Mouse (Mus musculus) hindbrain, embryonic 13.5 days (tissue): ENCODE measurements around the gene Hdac9. TPM values are rescaled to one million over a fixed set of nuclear protein-coding genes. Genes with fewer than 3 reads are reported as not detected.
A peak's percentile ranks its signal among the peaks of the same experiment; 100 is the strongest.

Experiments
- ATAC-seq: fragments of 200-750 bp; cut with Nextera tagmentation; 2 replicates; pipeline ENCODE4 v1.8.0; 2017; ENCODE audit warnings: moderate TSS enrichment; ENCODE audit not compliant: low FRiP score
- H3K27ac ChIP-seq: fragments of 300-500 bp; sonication (generic); 2 replicates; pipeline ENCODE4 v1.5.1; 2015; ENCODE audit warnings: inconsistent platforms, mild to moderate bottlenecking, moderate library complexity
- H3K27me3 ChIP-seq: fragments of 300-500 bp; sonication (generic); 2 replicates; pipeline ENCODE4 v1.6.1; 2015; ENCODE audit warnings: mild to moderate bottlenecking, inconsistent platforms
- H3K36me3 ChIP-seq: fragments of 300-500 bp; sonication (generic); 2 replicates; pipeline ENCODE4 v1.6.1; 2015; ENCODE audit warnings: mild to moderate bottlenecking, inconsistent platforms
- H3K4me1 ChIP-seq: fragments of 300-500 bp; sonication (generic); replicated peaks from 2 replicates; pipeline ENCODE4 v1.6.1; 2015; ENCODE audit warnings: inconsistent platforms
- H3K4me2 ChIP-seq: fragments of 300-500 bp; sonication (generic); 2 replicates; pipeline ENCODE4 v1.6.1; 2015; ENCODE audit warnings: inconsistent platforms, mild to moderate bottlenecking, moderate library complexity
- H3K4me3 ChIP-seq: fragments of 300-500 bp; sonication (generic); 2 replicates; pipeline ENCODE4 v1.5.1; 2015; ENCODE audit warnings: mild to moderate bottlenecking, inconsistent platforms
- H3K9ac ChIP-seq: fragments of 300-500 bp; sonication (generic); 2 replicates; pipeline ENCODE4 v1.6.1; 2015; ENCODE audit warnings: mild to moderate bottlenecking, inconsistent platforms
- H3K9me3 ChIP-seq: fragments of 300-500 bp; sonication (generic); 2 replicates; pipeline ENCODE4 v1.6.1; 2016; ENCODE audit warnings: inconsistent platforms
- WGBS: fragments of 180-500 bp; shearing (Covaris S2); methylation state at CpG from one replicate; pipeline ENCODE4 v1.1.7; 2015; 5-methylcytosine and 5-hydroxymethylcytosine counted together
- polyA plus RNA-seq: library from polyadenylated mRNA; unstranded; fragments of >200 nt; fragmentation: Nextera tagmentation; extraction: Ambion mirVana; gene quantifications from 2 replicates; pipeline ENCODE4 v1.2.1, GENCODE M21; 2015

The Hdac9 gene
- polyA plus RNA-seq, 1 experiment from 2014 or later = 9.8 TPM

GRCm38 (mm10) chr12:34801752-34802151 lies 115.1 kb downstream of the Hdac9 start:
- Histone ChIP-seq H3K27me3 (no peaks in the 10 kb centered on the region), H3K9ac (no peak overlapping the region), H3K27ac (no peak overlapping the region), H3K36me3 (no peaks in the 10 kb centered on the region), H3K4me1 (no peaks in the 10 kb centered on the region), H3K4me3 (no peak overlapping the region), H3K4me2 (no peak overlapping the region), H3K9me3 (no peaks in the 10 kb centered on the region)
- no peak for ATAC-seq

DNA sequence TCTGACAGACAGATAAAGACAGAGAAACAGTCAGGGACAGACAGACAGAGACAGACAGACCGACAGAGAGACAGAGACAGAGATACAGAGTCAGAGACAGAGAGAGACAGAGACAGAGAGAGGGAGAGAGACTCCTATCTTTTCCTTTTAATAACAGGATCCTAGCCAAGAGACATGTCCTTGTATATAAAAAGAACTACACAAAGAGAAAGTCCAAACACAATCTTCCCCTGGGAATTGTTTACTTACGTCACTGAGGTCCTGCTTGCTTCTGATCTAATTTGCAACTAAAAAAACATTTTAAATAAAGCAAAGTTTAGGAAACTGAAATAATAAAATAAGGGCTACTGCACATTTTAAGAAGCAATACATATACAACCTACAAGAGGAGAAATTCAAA lies 119.5 kb downstream of the Hdac9 start:
- H3K27ac ChIP-seq = no peak overlapping the region
- H3K9ac ChIP-seq = no peak overlapping the region
- H3K4me3 ChIP-seq = no peak overlapping the region
- H3K36me3 ChIP-seq = no peaks in the 10 kb centered on the region
- no peaks in the 10 kb centered on the region for H3K4me1 ChIP-seq
- 78% methylated on average over 2 of the region's 2 CpGs for WGBS
- no peaks in the 10 kb centered on the region for H3K27me3 ChIP-seq
- ATAC-seq = no peak
- no peak overlapping the region for H3K4me2 ChIP-seq
- no peaks in the 10 kb centered on the region for H3K9me3 ChIP-seq

DNA sequence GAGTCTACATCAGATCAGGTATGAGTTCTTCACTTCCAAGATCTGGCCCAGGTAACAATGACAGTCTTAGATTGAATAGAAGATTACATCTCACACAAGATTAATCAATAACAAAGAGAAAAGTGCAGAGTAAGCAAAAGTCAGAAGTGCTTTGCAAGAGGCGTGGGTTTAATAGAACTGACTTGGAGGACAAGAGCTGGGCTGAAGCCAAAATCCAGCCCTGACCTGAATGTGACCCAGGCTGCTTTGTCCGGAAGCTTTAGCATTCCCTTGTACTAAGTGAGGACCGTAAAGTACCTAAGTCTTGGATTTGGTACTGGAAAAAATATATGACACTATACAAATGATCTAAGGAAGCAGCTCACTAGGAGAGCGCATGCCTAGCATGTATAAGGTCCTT lies 121.4 kb downstream of the Hdac9 start:
- peaks cover 8% of the 10 kb centered on the region; the same call in 1 of the 2 replicates for H3K4me1 ChIP-seq
- H3K36me3 ChIP-seq = no peaks in the 10 kb centered on the region
- no peak for ATAC-seq
- 66% methylated on average over 4 of the region's 4 CpGs for WGBS
- no peak overlapping the region for H3K9ac ChIP-seq
- H3K4me2 ChIP-seq = no peak overlapping the region
- no peaks in the 10 kb centered on the region for H3K9me3 ChIP-seq
- no peak overlapping the region for H3K27ac ChIP-seq
- H3K27me3 ChIP-seq = no peaks in the 10 kb centered on the region
- no peak overlapping the region for H3K4me3 ChIP-seq

GRCm38 (mm10) chr12:34792113-34792452 lies 124.8 kb downstream of the Hdac9 start:
- Histone ChIP-seq H3K4me2 (no peak overlapping the region), H3K27me3 (no peaks in the 10 kb centered on the region), H3K9ac (no peak overlapping the region), H3K4me1 (peaks cover 8% of the 10 kb centered on the region; the same call in 1 of the 2 replicates), H3K4me3 (no peak overlapping the region), H3K9me3 (no peaks in the 10 kb centered on the region), H3K36me3 (no peaks in the 10 kb centered on the region), H3K27ac (no peak overlapping the region; the same call in 1 of the 2 replicates)
- WGBS = 62% methylated on average over 3 of the region's 3 CpGs
- no peak for ATAC-seq

- Histone ChIP-seq H3K9me3 (no peaks in the 10 kb centered on the region), H3K27ac (peak overlapping the region; percentile 58), H3K4me2 (no peak overlapping the region), H3K4me1 (peaks cover 8% of the 10 kb centered on the region; the same call in 1 of the 2 replicates), H3K36me3 (no peaks in the 10 kb centered on the region), H3K9ac (no peak overlapping the region), H3K4me3 (no peak overlapping the region), H3K27me3 (no peaks in the 10 kb centered on the region)
- ATAC-seq = no peak
- WGBS = 77% methylated on average over 10 of the region's 10 CpGs
These were observed 125.4 kb downstream of the Hdac9 start for GRCm38 (mm10) chr12:34791213-34792112.

GRCm38 (mm10) chr12:34789031-34789982 lies 127.6 kb downstream of the Hdac9 start:
- 89% methylated on average over 10 of the region's 10 CpGs for WGBS
- Histone ChIP-seq H3K27ac (no peak overlapping the region), H3K9ac (no peak overlapping the region), H3K27me3 (no peaks in the 10 kb centered on the region), H3K36me3 (no peaks in the 10 kb centered on the region), H3K9me3 (no peaks in the 10 kb centered on the region), H3K4me3 (no peak overlapping the region), H3K4me1 (peaks cover 8% of the 10 kb centered on the region; the same call in 1 of the 2 replicates), H3K4me2 (no peak overlapping the region)
- no peak for ATAC-seq

GRCm38 (mm10) chr12:34787380-34787779 lies 129.5 kb downstream of the Hdac9 start:
- Histone ChIP-seq H3K27me3 (no peaks in the 10 kb centered on the region), H3K9ac (no peak overlapping the region)
- no peak for ATAC-seq

GRCm38 (mm10) chr12:34783574-34783973 lies 133.3 kb downstream of the Hdac9 start:
- Histone ChIP-seq H3K36me3 (no peaks in the 10 kb centered on the region), H3K4me1 (no peaks in the 10 kb centered on the region), H3K27ac (no peak overlapping the region), H3K4me3 (no peak overlapping the region), H3K9me3 (no peaks in the 10 kb centered on the region), H3K9ac (no peak overlapping the region), H3K4me2 (no peak overlapping the region), H3K27me3 (no peaks in the 10 kb centered on the region)
- 87% methylated on average over 6 of the region's 6 CpGs for WGBS
- no peak for ATAC-seq

More at GRCm38 (mm10) chr12:34787380-34787779, 129.5 kb downstream of the Hdac9 start:
- no peak overlapping the region for H3K4me3 ChIP-seq
- no peak overlapping the region for H3K27ac ChIP-seq
- H3K36me3 ChIP-seq = no peaks in the 10 kb centered on the region
- no peak overlapping the region for H3K4me2 ChIP-seq
- peaks cover 8% of the 10 kb centered on the region; the same call in 1 of the 2 replicates for H3K4me1 ChIP-seq
- H3K9me3 ChIP-seq = no peaks in the 10 kb centered on the region

DNA sequence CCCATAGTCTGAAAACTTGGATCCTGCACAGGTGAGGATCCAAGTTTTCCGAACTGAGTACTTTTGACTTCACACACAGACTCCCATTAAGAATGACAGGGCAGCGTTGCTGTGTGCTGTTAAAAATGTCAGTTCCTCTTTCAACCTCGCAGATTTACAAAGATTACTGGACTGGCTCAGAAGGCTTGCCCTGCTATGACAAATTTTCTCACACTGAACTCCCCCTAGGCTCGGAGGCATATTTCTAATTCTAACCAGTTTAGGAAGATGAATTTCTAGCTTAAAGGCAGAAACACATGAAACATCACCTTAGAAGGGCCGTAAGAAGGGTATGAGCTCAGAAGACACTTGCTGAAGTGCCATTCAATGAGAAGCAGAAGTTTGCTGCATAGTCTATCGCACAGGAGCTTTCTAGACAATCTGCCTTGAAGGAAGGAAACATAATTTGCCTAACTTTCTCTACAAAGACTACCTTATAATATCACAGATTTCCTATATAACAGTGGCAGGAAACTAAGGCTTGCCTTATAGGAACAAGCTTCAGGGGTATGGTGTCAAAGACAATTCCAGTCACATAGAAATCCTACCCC lies 137.4 kb downstream of the Hdac9 start:
- no peak overlapping the region for H3K27ac ChIP-seq
- no peak overlapping the region for H3K4me3 ChIP-seq
- WGBS = 86% methylated on average over 6 of the region's 6 CpGs
- no peak for ATAC-seq
- H3K27me3 ChIP-seq = no peaks in the 10 kb centered on the region
- no peak overlapping the region for H3K4me2 ChIP-seq
- H3K9ac ChIP-seq = no peak overlapping the region
- no peaks in the 10 kb centered on the region for H3K36me3 ChIP-seq
- H3K4me1 ChIP-seq = peaks cover 12% of the 10 kb centered on the region
- no peaks in the 10 kb centered on the region for H3K9me3 ChIP-seq

DNA sequence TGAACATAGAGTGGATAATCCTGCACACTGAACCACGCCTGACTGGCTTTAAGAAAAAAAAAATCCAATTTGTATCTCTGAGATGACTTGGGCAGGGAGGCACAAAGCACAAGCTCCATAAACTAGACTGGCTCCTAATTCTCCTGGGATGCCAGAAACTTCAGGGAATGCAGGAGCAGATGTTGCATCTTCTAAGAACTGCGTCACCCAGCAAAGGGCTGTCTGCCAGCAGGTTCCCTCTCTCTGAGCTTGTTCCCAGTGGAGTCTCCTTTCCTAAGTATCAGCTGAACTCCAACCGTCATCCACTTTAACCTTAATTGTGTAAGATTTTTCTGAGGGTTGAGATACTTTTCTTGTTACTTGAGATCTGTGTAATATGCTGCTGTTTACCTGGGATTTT lies 140.7 kb downstream of the Hdac9 start:
- ATAC-seq = no peak
- H3K4me1 ChIP-seq = peaks cover 12% of the 10 kb centered on the region
- H3K36me3 ChIP-seq = no peaks in the 10 kb centered on the region
- no peak overlapping the region for H3K4me2 ChIP-seq
- no peaks in the 10 kb centered on the region for H3K9me3 ChIP-seq
- WGBS = 45% methylated on average over 3 of the region's 3 CpGs
- no peaks in the 10 kb centered on the region for H3K27me3 ChIP-seq
- H3K4me3 ChIP-seq = no peak overlapping the region
- H3K9ac ChIP-seq = no peak overlapping the region
- no peak overlapping the region for H3K27ac ChIP-seq

DNA sequence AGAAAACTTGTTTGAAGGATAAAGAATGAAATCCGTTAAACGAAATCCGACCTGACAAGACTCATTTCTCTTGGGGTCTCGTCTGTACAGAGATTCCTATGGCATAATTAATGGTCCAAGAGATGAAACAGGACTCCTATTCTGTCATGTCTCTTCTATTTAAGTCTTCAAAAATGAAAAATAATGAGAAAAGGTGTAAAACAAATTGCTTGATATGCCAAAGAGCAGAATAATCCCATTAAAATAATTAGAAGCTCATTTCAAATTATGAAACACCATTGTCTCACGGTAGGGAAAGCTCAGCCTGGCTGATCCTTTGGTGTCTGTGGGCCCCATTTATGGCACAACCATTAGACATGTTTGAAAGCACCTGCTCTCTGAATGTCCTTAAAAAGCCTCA lies 142.8 kb downstream of the Hdac9 start:
- Histone ChIP-seq H3K27me3 (no peaks in the 10 kb centered on the region), H3K27ac (no peak overlapping the region), H3K9me3 (no peaks in the 10 kb centered on the region), H3K4me2 (no peak overlapping the region), H3K36me3 (no peaks in the 10 kb centered on the region), H3K9ac (no peak overlapping the region), H3K4me1 (peaks cover 12% of the 10 kb centered on the region), H3K4me3 (no peak overlapping the region)
- WGBS = 47% methylated on average over 5 of the region's 5 CpGs
- ATAC-seq = no peak

DNA sequence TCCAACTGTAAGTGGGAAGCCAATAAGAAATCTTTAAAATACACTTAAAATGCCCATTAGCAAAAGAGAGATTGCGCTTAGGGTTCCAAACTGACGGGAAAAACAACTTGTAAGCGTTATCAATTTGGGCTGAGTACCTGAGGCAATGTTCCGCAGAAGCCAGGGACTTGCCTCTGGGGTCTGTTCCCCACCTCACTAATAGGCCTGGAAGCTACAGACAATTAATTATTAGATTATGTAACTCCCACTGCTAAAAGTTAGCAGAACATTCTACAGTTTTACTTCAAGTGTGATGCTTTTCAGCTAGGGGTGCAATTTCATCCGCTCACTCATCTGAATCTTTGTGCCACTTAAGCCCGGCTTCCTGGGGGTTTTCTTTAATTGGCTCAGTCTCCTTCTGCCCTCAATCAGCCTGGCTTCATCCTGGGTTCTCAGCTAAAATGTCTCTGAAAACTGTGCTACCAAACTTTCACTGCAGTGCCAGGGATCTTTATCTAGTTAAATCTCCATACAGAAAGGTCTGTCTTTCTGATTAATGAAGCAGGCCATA lies 149.6 kb downstream of the Hdac9 start:
- Histone ChIP-seq H3K9me3 (no peaks in the 10 kb centered on the region), H3K27me3 (no peaks in the 10 kb centered on the region), H3K36me3 (no peaks in the 10 kb centered on the region), H3K27ac (no peak overlapping the region), H3K4me2 (no peak overlapping the region), H3K4me1 (no peaks in the 10 kb centered on the region), H3K4me3 (no peak overlapping the region), H3K9ac (no peak overlapping the region)
- whole genome bisulfite sequencing = 82% methylated on average over 6 of the region's 6 CpGs
- no peak for ATAC-seq
